Mouse (Mus musculus): ENCODE data around the gene Eif4a1.
A peak's percentile ranks its signal among the peaks of the same experiment; 100 is the strongest.
"Not testable (repeated sequence)": the region's sequence is repeated elsewhere in the genome, so short reads cannot be mapped to it uniquely, and the experiment has no call there.

Eif4a1 gene

DNA sequence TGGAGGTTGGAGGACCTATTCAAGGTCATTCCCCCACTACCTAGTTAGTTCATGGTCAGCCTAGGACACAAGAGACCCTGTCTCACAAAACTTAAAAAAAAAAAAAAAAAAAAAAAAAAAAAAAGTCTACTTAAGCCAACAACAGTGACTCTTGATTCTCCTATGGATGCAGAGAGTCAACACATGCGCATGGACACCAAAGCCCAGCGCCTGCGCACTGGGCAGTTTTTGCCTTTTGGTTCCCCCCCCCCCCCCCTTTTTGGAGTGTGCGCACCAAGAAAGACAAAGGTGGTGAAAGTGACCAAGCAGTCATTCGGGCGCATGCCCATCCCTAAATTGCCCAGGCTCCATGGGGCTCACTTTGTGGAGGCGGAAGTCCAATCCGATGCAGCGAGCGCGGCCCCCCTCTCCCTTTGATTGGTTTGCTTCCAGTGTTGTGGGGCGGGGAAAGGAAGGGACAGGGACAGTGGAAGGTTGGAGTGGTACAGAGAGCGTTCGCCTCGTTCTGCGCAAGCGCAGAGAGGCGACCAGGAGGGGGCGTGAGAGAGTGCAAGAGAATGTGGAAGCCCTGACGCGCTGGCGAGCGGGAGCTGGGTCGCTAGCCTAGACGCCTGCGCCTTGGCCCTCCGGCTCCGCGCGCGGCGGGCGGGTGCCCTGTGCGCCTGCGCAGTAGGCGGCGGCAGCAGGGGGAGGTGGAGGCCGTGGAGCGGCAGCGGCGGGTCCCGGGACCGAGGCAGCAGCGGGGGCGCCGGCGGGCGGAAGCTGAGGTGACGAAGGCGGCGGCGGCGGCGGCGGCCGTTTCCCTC, 39.7 kb downstream of the Eif4a1 start, which contains the start of gene Fxr2:
Gene Fxr2, plus strand, starts transcription at position 707 of the 806 bp plus-strand sequence.
- DNase-seq = peak; percentile 100

DNA sequence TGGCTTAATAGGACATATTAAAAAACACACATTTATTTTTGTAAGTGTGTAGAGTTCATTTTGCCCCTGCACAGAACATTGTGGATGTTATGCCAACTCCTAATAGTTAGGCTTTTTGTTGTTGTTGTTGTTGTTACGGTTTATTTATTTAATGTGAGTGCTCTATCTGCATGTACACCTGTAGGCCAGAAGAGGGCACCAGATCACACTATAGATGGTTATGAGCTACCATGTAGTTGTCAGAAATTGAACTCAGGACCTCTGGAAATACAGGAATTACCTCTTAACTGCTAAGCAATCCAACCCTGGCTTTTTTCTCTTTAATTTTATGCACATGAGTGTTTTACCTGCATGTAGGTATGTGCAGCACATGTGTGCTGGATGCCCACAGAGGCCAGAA, 42.4 kb downstream of the Eif4a1 start:
- DNase-seq = peak in 1 of 2 experiments; percentile 50

DNA sequence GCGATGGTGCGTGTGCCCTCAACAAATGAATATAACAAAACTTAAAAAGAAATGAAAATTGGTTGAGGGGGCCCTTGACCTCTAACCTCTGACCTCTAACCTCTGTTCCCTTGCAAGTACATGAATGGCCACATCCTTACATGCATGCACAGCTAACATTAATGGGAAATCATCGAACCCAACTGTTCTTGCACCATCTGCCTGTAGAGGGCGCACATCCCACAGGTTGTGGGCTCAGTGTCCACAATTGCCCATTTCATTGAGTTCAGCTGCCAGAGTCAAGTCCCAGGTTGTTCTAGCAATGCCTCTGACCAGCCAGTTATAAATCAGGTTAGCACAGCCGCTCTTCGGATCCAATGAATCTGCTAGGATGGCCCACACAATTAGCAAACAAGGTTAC, 43.9 kb downstream of the Eif4a1 start:
- DNase-seq = peak; percentile 92 to 94

DNA sequence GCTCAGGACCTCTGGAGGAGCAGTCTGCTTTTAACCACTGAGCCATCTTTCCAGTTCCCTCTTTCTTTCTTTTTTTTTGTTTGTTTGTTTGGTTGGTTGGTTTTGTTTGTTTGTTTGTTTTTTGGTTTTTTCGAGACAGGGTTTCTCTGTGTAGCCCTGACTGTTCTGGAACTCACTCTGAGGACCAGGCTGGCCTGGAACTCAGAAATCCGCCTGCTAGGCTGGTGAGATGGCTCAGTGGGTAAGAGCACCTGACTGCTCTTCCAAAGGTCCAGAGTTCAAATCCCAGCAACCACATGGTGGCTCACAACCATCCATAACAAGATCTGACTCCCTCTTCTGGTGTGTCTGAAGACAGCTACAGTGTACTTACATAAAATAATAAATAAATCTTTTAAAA, 47.9 kb downstream of the Eif4a1 start:
- DNase-seq = not testable (repeated sequence)

DNA sequence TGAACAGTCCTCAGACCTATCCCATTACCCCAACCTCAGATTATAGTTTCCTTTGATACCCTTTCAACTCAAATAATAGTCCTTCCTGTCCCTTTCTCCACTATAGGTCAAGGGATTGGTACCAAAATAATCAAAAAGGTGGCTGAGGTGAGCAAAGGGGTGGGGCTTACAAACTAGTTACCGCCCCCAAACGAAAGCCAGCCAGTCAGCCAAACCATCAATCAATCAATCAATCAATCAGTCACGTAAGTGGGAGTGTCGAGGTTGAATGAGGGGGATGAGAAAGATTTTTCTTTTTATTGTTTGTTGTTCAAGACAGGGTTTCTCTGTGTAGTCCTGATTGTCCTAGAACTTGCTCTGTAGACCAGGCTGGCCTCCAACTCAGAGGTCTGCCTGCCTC, 49.2 kb downstream of the Eif4a1 start:
- no peak for DNase-seq

DNA sequence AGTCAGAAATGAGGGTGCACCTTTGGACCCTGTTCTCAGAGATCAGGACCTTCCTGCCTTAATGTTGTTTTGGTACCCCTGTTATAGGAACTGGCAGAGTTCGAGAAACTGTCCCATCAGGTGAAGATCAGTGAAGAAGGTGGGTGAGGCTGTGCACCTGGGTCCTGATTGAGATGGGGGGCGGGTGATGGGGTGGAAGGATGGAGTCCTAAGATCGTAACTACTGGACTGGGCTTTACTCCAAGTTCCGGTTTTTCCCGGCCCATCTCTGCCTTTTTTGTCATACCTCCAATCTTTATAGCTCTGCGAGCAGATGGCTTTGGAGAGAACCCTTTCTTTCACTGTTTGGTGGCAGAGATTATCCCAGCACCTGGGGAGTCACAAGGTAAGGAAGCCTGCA, 49.8 kb downstream of the Eif4a1 start:
- DNase-seq = peak; percentile 73 to 80

DNA sequence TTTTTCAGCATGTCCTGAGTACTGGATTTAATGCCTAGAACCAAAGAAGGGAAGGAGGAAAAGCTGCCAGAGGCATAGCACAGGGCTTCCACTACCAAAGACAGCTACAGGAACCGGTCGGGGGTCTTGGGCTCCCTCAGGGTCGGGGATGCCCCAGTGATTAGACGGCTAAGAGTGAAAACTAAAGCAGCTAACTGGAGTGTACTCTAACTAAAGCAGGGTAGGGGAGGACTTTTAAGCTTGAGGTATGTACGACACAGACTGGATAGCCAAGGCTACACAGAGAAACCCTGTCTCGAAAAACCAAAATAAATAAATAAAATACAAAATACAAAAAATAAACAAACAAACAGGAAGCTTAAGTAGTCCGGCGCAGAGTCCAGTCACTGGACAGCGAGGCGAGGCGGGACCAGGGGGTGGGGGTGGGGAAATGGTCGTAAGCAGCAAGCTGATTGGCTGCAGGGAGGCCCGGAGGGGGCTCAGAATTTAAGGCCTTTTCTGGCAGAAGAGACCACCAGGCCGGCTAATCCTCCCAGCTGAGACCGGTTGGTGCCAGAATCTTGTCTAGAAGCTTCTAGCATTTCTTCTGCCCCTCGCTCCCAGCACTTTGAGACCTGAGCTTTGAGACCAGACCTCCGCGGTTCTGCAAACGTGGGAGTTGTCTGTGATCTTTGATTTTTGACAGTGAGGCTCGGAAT, 50.5 kb downstream of the Eif4a1 start, which contains the start of gene Sat2:
Gene Sat2, plus strand, starts transcription at position 454 of the 698 bp plus-strand sequence.
- DNase-seq = peak; percentile 87 to 90

DNA sequence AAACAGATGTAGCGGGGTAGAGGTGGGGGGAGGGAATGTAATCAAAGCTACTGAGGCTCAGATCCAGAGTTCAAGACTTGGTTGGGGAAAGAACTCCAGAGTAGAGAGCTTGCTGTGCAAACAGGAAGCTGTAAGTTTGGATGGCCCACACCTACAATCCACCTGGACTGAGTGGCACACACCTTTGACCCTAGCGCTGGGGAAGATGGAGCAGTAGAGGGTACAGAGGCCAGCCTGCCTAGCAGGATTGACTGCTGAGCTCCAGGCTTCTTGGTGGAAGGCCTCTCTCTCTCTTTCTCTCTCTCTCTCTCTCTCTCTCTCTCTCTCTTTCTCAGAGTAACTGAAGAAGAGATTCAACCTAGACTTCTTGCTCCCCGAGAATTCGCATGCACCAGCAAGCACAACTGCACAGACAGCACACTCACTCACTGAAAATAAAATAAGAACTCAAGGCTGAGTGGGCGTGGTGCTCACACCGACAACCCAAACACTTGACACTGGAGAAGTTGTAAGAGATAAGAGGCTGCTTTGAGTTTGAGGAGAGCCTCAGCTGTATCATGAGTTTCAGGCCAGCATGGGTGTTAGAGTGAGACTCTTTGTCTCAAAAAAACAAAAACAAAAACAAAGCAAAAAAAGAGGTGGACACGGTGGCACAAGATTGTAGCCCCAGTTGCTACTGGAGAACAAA, 51.7 kb downstream of the Eif4a1 start:
- no peak for DNase-seq

DNA sequence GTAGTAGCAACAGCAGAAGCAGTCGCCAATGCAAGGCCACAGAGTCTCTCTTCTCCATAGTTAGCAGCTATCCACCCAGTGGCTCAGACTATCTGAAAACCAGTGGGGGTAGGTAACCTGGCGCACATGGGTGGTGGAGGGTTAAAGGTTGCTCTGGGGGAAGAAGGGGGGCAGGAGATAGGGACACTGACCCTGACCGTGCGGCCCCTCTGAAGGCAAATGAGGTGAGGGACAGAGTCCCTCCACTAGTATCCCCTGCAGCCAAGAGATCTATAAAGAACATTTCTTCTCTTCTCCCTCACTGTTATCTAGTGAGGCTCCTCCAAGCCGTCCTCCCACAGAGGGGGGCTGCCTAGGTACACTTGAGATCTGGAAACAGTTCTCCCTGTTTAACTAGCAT, 54.4 kb downstream of the Eif4a1 start, which contains the start of gene Shbg:
Gene Shbg, minus strand, starts transcription at position 101 of the 400 bp plus-strand sequence.
- no peak for DNase-seq
